Mouse (Mus musculus) heart, adult 11 months (tissue): ENCODE measurements at regions not wholly inside any gene's neighbourhood (a gene's known extent, or its start where the extent isn't known, plus 50 kb on each side); places are given as distances from the start of the nearest gene placed in this dataset.

ENCODE experiments used
- DNase-seq: peaks from one replicate; pipeline ENCODE4 v3.0.0; 2022

DNA sequence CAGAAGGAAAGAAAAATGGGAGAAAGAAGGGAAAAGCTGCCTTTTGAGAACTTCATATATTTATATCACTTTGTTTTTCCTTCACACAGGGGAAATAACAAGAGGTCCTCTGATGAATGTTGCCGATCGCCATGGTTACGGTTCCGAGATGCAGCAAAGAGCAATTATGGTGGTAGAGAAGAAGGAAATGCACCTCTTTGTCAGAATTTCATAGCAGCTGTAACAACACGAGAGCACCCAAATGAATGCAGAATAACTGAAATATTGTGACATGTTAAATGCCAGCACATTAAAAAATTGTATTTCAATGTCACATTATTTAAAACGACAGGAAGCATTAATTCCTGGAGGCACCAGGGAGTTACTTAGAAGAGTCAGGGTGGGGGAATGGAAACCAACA is 279.4 kb downstream of the Mctp2 start:
- DNase-seq, result peak; percentile 22

GRCm38 (mm10) chr7:72009115-72009514 is 297.3 kb downstream of the Mctp2 start:
- DNase-seq, result no peak

DNA sequence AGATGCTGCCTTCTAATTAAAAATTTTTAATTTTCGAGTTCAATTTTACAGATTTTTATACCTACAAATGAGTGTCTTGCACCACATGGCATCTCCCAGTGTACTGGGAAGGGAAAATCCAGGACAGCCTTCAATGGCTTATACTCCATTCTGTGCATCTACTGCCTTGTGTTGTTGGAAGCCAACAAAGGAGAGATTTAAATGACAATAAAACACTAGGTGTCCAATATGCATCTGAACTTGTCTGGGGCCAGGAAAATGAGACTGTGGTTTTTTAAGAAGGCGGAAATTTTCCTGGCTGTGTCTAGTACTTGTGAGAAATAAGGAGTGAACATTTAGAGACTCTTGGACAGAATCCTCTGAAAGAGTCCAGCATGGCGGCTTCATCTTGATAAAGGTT is 302.1 kb downstream of the Mctp2 start:
- DNase-seq, result no peak

DNA sequence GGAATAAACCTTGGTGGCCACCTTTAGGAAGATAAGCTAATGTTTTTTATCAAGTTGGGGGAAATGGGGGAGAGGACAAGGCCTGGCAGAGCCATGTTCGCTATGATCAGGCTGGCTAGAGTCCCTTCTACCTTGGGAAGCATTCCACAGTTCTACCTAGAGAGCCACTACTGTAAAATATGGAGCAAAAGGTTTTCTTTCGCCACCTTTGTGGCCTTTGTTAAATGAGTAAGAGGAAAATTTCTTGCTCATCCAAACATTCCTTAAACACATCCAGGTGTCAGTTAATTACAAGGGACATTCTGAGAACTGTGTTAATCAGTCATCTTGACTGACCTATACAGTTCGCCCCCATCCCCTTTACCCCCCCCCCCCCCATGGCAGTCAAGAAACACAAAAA is 313.9 kb downstream of the Mctp2 start:
- DNase-seq, result no peak

DNA sequence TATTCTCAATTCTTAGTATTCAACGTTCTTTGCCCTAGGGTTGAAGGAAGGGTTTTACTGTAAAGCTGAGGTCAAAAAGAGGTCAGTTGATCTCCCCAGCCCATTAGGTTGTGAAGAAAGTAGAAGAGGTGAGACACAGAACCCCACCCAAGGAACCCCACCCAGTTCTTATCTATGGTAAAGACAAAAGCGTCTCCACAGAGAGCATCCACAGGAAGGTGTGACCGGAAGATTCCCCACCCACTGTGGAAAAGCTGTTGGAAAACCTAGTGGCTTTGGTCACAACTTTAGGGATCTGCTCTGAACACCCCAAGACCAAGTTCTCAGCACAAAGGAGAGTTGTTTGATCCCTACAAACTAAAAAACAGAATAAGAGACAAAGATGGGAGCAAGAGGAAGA is 314.6 kb downstream of the Mctp2 start:
- DNase-seq, result no peak

GRCm38 (mm10) chr7:71991206-71991605 is 315.2 kb downstream of the Mctp2 start:
- DNase-seq, result no peak

- no peak for DNase-seq
Observed at GRCm38 (mm10) chr7:71966015-71966414, 340.4 kb downstream of the Mctp2 start.

DNA sequence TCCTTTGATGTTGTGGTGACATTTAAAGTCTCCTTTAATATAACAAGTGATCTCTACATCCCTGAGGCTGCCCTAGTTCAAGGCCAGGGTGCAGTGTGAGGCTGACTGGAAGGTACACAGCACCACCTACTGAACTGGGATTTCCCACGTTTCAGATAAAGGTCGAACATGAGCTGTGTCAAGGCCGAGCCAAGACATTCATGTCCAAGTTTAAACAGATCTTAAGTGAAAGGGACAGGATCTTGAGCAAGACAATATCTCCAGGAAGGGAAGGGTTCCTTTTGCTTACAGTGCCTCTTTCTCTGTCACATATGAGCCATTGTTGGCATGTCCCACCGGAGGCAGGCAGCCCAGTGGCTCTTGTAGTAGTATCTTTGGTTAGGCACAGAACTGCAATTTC is 343.0 kb downstream of the Mctp2 start:
- peak; percentile 93 for DNase-seq

GRCm38 (mm10) chr7:71962851-71963250 is 343.6 kb downstream of the Mctp2 start:
- no peak for DNase-seq

DNA sequence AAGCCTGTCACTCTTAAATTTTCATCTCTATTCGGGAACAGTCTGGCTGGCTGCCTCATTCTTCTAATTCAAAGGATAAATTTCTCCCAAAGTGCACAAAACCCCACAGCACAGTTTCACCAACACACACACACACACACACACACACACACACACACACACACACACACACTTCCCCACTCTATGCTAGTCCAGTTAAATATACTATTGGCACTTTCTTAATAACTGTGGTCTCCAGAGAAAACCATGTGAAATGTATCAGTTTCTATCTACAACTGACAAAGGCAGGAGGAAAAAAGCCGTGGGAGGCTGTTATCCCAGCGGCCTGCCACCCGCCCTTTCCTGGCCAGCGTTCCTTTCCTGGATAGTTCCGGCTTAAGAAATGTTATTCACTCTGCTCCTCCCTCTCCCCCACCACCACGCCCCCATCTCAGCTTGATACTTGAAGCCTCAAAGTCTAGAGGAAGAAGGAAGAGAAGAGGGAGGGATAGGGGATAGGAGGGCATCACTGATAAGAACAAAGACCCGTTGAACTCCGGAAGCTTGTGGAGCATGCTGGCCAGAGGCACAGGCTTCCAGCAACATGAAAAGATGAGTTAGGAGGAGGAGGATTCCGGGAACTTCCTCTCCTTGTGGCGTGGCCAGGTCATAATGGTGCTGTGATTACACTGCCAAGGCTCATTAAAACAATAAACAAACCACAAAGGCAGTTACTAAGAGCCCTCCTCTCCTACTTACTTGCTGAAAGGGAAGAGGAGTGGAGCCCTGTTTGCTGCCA is 345.8 kb downstream of the Mctp2 start:
- peak; percentile 98 for DNase-seq

GRCm38 (mm10) chr7:71946548-71946947 is 359.9 kb downstream of the Mctp2 start:
- DNase-seq, result no peak

DNA sequence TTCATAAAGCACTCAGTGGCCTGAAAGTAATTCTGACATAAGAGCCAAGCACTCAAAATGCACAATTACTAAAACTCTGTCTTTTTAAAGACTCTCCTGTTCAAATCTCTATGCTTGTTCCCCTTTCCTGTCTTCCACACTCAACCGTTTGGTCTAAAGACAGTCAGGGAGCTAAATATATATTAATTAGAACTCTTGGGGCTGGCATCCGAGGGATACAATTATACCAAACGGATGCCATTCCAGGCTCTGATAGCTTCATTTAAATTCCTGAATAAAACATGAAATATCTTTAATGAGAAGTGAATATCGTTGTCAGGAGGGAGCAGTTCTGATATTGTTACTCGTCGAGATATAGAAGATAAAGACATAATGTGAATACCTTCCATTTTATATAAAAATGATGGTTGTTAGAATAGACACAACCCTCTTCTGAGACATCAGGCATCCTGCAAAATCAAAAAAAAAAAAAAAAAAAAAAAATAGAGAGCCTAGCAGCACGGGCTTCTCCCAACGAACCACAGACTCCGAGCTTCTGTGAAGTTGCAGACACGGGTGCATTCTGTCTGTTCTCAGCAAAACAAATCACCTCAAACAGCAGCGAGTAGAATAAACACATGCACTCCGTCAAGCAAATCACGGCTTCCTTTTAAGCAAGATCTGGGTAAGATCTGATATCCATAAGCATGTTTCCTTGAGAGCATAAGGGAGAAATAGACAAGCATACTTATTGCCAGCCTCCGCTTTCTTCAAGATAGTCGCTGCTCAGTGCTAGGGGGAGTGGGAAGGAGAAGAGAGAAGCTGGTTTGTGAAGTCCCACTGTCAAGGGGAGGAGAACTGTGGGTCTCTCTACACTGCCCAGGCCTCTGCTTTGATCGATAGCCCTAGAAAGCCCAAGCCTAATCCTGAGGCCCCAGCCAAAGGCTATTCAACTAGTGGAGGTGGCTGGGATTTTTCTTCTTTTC is 363.0 kb downstream of the Mctp2 start:
- no peak for DNase-seq

DNA sequence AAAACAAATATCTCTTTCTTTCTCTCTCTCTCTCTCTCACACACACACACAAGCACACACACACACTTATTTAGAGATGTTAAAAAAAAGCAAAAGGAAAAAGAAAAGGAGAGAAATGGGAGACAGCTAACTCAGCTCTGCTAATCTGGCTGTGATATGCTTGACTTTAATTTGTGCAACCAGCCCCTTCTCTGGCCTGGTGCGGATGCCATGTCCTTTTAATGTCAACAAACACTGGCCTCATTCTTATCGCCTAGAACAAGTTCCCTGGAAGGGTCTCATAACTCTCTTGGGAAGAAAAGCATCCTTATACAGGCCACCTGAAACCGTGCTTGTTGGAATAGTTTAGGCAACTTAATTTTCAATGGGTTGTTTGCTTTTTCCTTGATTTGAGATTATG is 368.7 kb downstream of the Mctp2 start:
- no peak for DNase-seq

DNA sequence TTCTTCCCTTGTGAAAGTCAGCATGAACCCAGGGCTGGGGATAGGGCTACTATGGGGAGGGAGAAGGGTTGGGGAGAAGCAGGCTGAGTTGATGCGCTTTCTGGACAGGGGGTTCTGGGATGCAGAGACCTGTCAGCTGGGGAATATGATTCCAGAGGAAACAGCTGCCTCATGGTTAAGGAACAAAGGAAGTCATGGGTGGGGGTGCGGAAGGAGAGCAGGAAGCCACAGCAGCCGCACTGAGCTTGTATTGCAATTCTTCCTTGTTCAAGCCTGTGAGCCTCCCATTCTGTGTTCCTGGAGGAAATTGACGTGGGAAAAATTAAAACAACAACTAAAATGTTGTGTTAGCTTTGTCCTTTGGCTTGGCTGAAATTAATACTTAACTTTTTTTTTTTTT is 369.7 kb downstream of the Mctp2 start:
- peak; percentile 98 for DNase-seq
